Mouse (Mus musculus): ENCODE data around the gene Wfdc2.

DNA sequence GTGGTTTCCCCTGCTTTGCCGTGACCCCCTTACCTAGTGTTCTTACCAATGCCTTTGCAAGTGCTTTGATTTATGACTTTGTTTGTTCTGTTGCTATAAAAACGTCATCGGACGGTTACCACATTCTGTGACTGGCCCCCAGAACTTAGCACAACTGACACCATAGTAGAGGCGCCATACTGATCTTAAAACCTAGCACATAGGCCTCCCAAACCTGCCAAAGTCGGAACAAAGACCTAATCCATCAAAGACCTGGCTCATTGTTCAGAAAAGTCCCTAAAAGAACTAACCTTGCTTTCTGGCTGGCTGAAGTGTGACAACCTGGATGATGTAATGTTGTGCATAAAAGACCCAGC, 43.1 kb upstream of the Wfdc2 start:
- TF ChIP-seq CTCF (IDR thresholded peaks at IDR 0.05; ENCODE audit: extremely low read depth, insufficient read depth, insufficient read length, insufficient replicate concordance): no peak
- TF ChIP-seq POLR2A (IDR thresholded peaks at IDR 0.05; ENCODE audit: low read depth, low read length): no peak

Data from spleen, adult 2 months (tissue).